Mouse (Mus musculus): ENCODE data around the gene C2cd4b.
"Not testable (repeated sequence)": the region's sequence is repeated elsewhere in the genome, so short reads cannot be mapped to it uniquely, and the experiment has no call there.

Gene C2cd4b

GRCm38 (mm10) chr9:67759163-67759955, at the start of gene C2cd4b:
TSS of gene C2cd4b (plus strand) at chr9:67759437.
- in situ Hi-C loops (cut with MboI) = no loop called here

GRCm38 (mm10) chr9:67711051-67711877, 48.0 kb upstream of the C2cd4b start:
- in situ Hi-C loops (cut with MboI) = no loop called here

- in situ Hi-C loops (cut with MboI) = no loop called here
Observed at GRCm38 (mm10) chr9:67712146-67712545, 47.1 kb upstream of the C2cd4b start.

GRCm38 (mm10) chr9:67717081-67717480, 42.2 kb upstream of the C2cd4b start:
- in situ Hi-C loops (cut with MboI) = no loop called here

GRCm38 (mm10) chr9:67718596-67718995, 40.6 kb upstream of the C2cd4b start:
- in situ Hi-C loops (cut with MboI) = no loop called here

GRCm38 (mm10) chr9:67720150-67720549, 39.1 kb upstream of the C2cd4b start:
- in situ Hi-C loops (cut with MboI) = no loop called here

- in situ Hi-C loops (cut with MboI) = no loop called here
Observed at GRCm38 (mm10) chr9:67722378-67722777, 36.9 kb upstream of the C2cd4b start.

GRCm38 (mm10) chr9:67725196-67725595, 34.0 kb upstream of the C2cd4b start:
- in situ Hi-C loops (cut with MboI) = no loop called here

GRCm38 (mm10) chr9:67733716-67734115, 25.5 kb upstream of the C2cd4b start:
- in situ Hi-C loops (cut with MboI) = no loop called here

- in situ Hi-C loops (cut with MboI) = no loop called here
Observed at GRCm38 (mm10) chr9:67735426-67735825, 23.8 kb upstream of the C2cd4b start.

- in situ Hi-C loops (cut with MboI) = no loop called here
Observed at GRCm38 (mm10) chr9:67741256-67741655, 18.0 kb upstream of the C2cd4b start.

GRCm38 (mm10) chr9:67753411-67754182, 5.6 kb upstream of the C2cd4b start:
- in situ Hi-C loops (cut with MboI) = no loop called here

GRCm38 (mm10) chr9:67754713-67755112, 4.5 kb upstream of the C2cd4b start:
- in situ Hi-C loops (cut with MboI) = no loop called here

- in situ Hi-C loops (cut with MboI) = no loop called here
Observed at GRCm38 (mm10) chr9:67758686-67759085, 551 bp upstream of the C2cd4b start.

GRCm38 (mm10) chr9:67759956-67760764, 923 bp downstream of the C2cd4b start:
- in situ Hi-C loops (cut with MboI) = not testable (repeated sequence)

- in situ Hi-C loops (cut with MboI) = no loop called here
Observed at GRCm38 (mm10) chr9:67760991-67761390, 1.8 kb downstream of the C2cd4b start.

GRCm38 (mm10) chr9:67763326-67763725, 4.1 kb downstream of the C2cd4b start:
- in situ Hi-C loops (cut with MboI) = no loop called here

- in situ Hi-C loops (cut with MboI) = no loop called here
Observed at GRCm38 (mm10) chr9:67766405-67766804, 7.2 kb downstream of the C2cd4b start.

- in situ Hi-C loops (cut with MboI) = no loop called here
Observed at GRCm38 (mm10) chr9:67766948-67767347, 7.7 kb downstream of the C2cd4b start.

- in situ Hi-C loops (cut with MboI) = no loop called here
Observed at GRCm38 (mm10) chr9:67768843-67769242, 9.6 kb downstream of the C2cd4b start.

- in situ Hi-C loops (cut with MboI) = no loop called here
Observed at GRCm38 (mm10) chr9:67769401-67769800, 10.2 kb downstream of the C2cd4b start.

All from mature B cell (primary cell).